Mouse (Mus musculus): Measurements from ENCODE around the gene Fzr1.

Fzr1 gene

GRCm38 (mm10) chr10:81377793-81378552 is at the start of gene Fzr1:
Gene Fzr1 (minus strand): TSS chr10:81378516.
- no peak for DNase-seq (ENCODE audit: low spot score)

- DNase-seq (ENCODE audit: low spot score) = no peak
Measured at GRCm38 (mm10) chr10:81427804-81428506, 49.6 kb upstream of the Fzr1 start.

GRCm38 (mm10) chr10:81427327-81427726 is 49.0 kb upstream of the Fzr1 start:
- no peak for DNase-seq (ENCODE audit: low spot score)

- DNase-seq (ENCODE audit: low spot score) = peak; percentile 66
Measured at GRCm38 (mm10) chr10:81426897-81427296, 48.6 kb upstream of the Fzr1 start.

GRCm38 (mm10) chr10:81426081-81426671 is 47.9 kb upstream of the Fzr1 start:
- DNase-seq (ENCODE audit: low spot score) = peak; percentile 20

GRCm38 (mm10) chr10:81425236-81425850 is 47.0 kb upstream of the Fzr1 start:
- DNase-seq (ENCODE audit: low spot score) = peak; percentile 76

GRCm38 (mm10) chr10:81424246-81425051 is 46.1 kb upstream of the Fzr1 start:
- DNase-seq (ENCODE audit: low spot score) = peak; percentile 73

- DNase-seq (ENCODE audit: low spot score) = peak; percentile 7
Measured at GRCm38 (mm10) chr10:81423476-81424245, 45.3 kb upstream of the Fzr1 start.

- DNase-seq (ENCODE audit: low spot score) = peak; percentile 5
Measured at GRCm38 (mm10) chr10:81422661-81423217, 44.4 kb upstream of the Fzr1 start.

- no peak for DNase-seq (ENCODE audit: low spot score)
Measured at GRCm38 (mm10) chr10:81422191-81422590, 43.9 kb upstream of the Fzr1 start.

GRCm38 (mm10) chr10:81421797-81422100 is 43.4 kb upstream of the Fzr1 start:
- DNase-seq (ENCODE audit: low spot score) = no peak

GRCm38 (mm10) chr10:81421041-81421796 is 42.9 kb upstream of the Fzr1 start:
- no peak for DNase-seq (ENCODE audit: low spot score)

- no peak for DNase-seq (ENCODE audit: low spot score)
Measured at GRCm38 (mm10) chr10:81420191-81420767, 42.0 kb upstream of the Fzr1 start.

- no peak for DNase-seq (ENCODE audit: low spot score)
Measured at GRCm38 (mm10) chr10:81419111-81419928, 41.0 kb upstream of the Fzr1 start.

GRCm38 (mm10) chr10:81418216-81419070 is 40.1 kb upstream of the Fzr1 start:
- no peak for DNase-seq (ENCODE audit: low spot score)

- DNase-seq (ENCODE audit: low spot score) = no peak
Measured at GRCm38 (mm10) chr10:81417227-81418215, 39.2 kb upstream of the Fzr1 start.
